Mouse (Mus musculus): ENCODE measurements around the gene Tbx5. TPM values are rescaled to one million over a fixed set of nuclear protein-coding genes. Genes with fewer than 3 reads are reported as not detected.
"Not testable (repeated sequence)": the region's sequence is repeated elsewhere in the genome, so short reads cannot be mapped to it uniquely, and the experiment has no call there.

Gene Tbx5
- polyA plus RNA-seq, 1 experiment = not detected

GRCm38 (mm10) chr5:119891960-119892359 is 59.5 kb downstream of the Tbx5 start:
- no peak for TF ChIP-seq USF1 (IDR thresholded peaks at IDR 0.05; ENCODE audit: low read depth)
- no peak for TF ChIP-seq CEBPB (IDR thresholded peaks at IDR 0.05; ENCODE audit: low read depth)
- TF ChIP-seq MAX (IDR thresholded peaks at IDR 0.05) = no peak
- TF ChIP-seq CTCF (IDR thresholded peaks at IDR 0.05; ENCODE audit: control insufficient read depth, insufficient read depth, insufficient read length) = no peak
- TF ChIP-seq FOSL1 (IDR thresholded peaks at IDR 0.05; ENCODE audit: insufficient read depth, low read length, poor library complexity, severe bottlenecking) = no peak
- TF ChIP-seq MYOG (IDR thresholded peaks at IDR 0.05; ENCODE audit: control insufficient read depth, extremely low read depth, insufficient read length) = no peak
- no peak for TF ChIP-seq MYOD1 (IDR thresholded peaks at IDR 0.05; ENCODE audit: control insufficient read depth, insufficient read length, low read depth)
- no peak overlapping the region for H3ac ChIP-seq (ENCODE audit: control insufficient read depth, insufficient read length, low read depth)
- no peak overlapping the region for H3K4me3 ChIP-seq (ENCODE audit: insufficient read depth, poor library complexity, severe bottlenecking)
- H3K27me3 ChIP-seq (ENCODE audit: control insufficient read depth, insufficient read depth, insufficient read length) = no peaks in the 10 kb centered on the region
- H3K79me2 ChIP-seq (ENCODE audit: control insufficient read depth, insufficient read depth) = no peaks in the 10 kb centered on the region
- H3K79me3 ChIP-seq (ENCODE audit: low read depth) = no peaks in the 10 kb centered on the region
- no peaks in the 10 kb centered on the region for H3K36me3 ChIP-seq (ENCODE audit: control insufficient read depth, insufficient read depth)

DNA sequence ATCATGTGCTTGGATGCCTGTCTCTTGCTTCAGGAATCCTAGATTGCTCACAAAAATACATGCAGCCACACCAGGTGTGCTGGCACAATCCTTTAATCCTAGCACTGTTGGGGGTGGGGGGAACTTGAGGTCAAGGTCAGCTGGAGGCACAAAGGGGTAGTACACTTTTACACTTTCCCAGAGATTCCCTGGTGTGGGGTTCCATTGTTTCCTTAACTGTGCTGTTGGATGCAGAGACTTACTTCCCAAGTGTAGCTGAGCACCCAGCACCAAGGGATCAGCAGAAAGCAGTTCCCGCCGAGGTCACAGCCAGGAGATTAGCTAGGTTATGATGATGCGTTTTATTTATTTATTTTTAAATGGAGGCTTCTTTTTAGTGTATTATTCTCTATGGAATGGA is 60.6 kb downstream of the Tbx5 start:
- H3ac ChIP-seq (ENCODE audit: control insufficient read depth, insufficient read length, low read depth) = no peak overlapping the region
- TF ChIP-seq MYOD1 (IDR thresholded peaks at IDR 0.05; ENCODE audit: control insufficient read depth, insufficient read length, low read depth) (no peak), MYOG (IDR thresholded peaks at IDR 0.05; ENCODE audit: control insufficient read depth, extremely low read depth, insufficient read length) (no peak), CEBPB (IDR thresholded peaks at IDR 0.05; ENCODE audit: low read depth) (no peak), USF1 (IDR thresholded peaks at IDR 0.05; ENCODE audit: low read depth) (no peak), FOSL1 (IDR thresholded peaks at IDR 0.05; ENCODE audit: insufficient read depth, low read length, poor library complexity, severe bottlenecking) (no peak), MAX (IDR thresholded peaks at IDR 0.05) (no peak), CTCF (IDR thresholded peaks at IDR 0.05; ENCODE audit: control insufficient read depth, insufficient read depth, insufficient read length) (no peak)
- no peaks in the 10 kb centered on the region for H3K36me3 ChIP-seq (ENCODE audit: control insufficient read depth, insufficient read depth)
- no peaks in the 10 kb centered on the region for H3K79me3 ChIP-seq (ENCODE audit: low read depth)
- H3K4me3 ChIP-seq (ENCODE audit: insufficient read depth, poor library complexity, severe bottlenecking) = no peak overlapping the region
- no peaks in the 10 kb centered on the region for H3K79me2 ChIP-seq (ENCODE audit: control insufficient read depth, insufficient read depth)
- H3K27me3 ChIP-seq (ENCODE audit: control insufficient read depth, insufficient read depth, insufficient read length) = no peaks in the 10 kb centered on the region

- Histone ChIP-seq H3K4me3 (ENCODE audit: insufficient read depth, poor library complexity, severe bottlenecking) (no peak overlapping the region), H3K36me3 (ENCODE audit: control insufficient read depth, insufficient read depth) (no peaks in the 10 kb centered on the region), H3K79me3 (ENCODE audit: low read depth) (no peaks in the 10 kb centered on the region), H3K79me2 (ENCODE audit: control insufficient read depth, insufficient read depth) (no peaks in the 10 kb centered on the region), H3K27me3 (ENCODE audit: control insufficient read depth, insufficient read depth, insufficient read length) (no peaks in the 10 kb centered on the region), H3ac (ENCODE audit: control insufficient read depth, insufficient read length, low read depth) (no peak overlapping the region)
- TF ChIP-seq CEBPB (IDR thresholded peaks at IDR 0.05; ENCODE audit: low read depth) (no peak), MYOD1 (IDR thresholded peaks at IDR 0.05; ENCODE audit: control insufficient read depth, insufficient read length, low read depth) (no peak), USF1 (IDR thresholded peaks at IDR 0.05; ENCODE audit: low read depth) (no peak), CTCF (IDR thresholded peaks at IDR 0.05; ENCODE audit: control insufficient read depth, insufficient read depth, insufficient read length) (no peak), FOSL1 (IDR thresholded peaks at IDR 0.05; ENCODE audit: insufficient read depth, low read length, poor library complexity, severe bottlenecking) (no peak), MYOG (IDR thresholded peaks at IDR 0.05; ENCODE audit: control insufficient read depth, extremely low read depth, insufficient read length) (no peak), MAX (IDR thresholded peaks at IDR 0.05) (no peak)
Observed at GRCm38 (mm10) chr5:119896605-119897004, 64.1 kb downstream of the Tbx5 start.

DNA sequence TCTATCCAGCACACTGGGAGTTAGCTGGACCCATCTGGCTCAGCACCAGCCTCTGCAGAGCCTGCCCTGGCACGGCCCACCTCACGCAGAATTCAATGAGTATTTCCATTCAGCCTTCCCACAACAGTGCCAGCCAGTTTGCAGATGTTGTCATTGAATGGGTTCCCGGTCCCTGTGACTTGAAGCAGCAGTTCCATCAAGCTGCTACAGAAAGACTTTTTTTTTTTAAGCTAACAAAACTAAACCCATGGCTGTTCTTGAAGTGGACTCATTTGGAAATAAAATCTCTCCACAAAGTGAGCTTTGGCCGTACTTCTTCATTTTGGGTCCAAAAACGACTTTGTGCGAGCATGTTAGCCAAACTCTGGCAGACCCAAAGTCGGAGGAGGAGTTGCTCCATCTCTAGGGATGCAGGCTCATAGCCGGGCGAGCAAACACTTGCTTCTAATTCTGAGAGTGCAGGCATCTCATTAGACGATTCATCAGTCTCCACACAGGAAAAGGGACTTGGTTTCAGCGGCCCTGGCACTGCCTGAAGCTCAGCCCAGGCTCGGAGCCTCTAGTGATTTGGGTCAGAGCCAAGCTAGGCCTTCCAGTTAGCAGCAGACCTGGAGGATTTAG is 84.2 kb downstream of the Tbx5 start:
- H3K79me2 ChIP-seq (ENCODE audit: control insufficient read depth, insufficient read depth) = no peaks in the 10 kb centered on the region
- TF ChIP-seq MYOD1 (IDR thresholded peaks at IDR 0.05; ENCODE audit: control insufficient read depth, insufficient read length, low read depth) (no peak), MAX (IDR thresholded peaks at IDR 0.05) (no peak), CEBPB (IDR thresholded peaks at IDR 0.05; ENCODE audit: low read depth) (no peak), FOSL1 (IDR thresholded peaks at IDR 0.05; ENCODE audit: insufficient read depth, low read length, poor library complexity, severe bottlenecking) (no peak), MYOG (IDR thresholded peaks at IDR 0.05; ENCODE audit: control insufficient read depth, extremely low read depth, insufficient read length) (no peak), USF1 (IDR thresholded peaks at IDR 0.05; ENCODE audit: low read depth) (no peak), CTCF (IDR thresholded peaks at IDR 0.05; ENCODE audit: control insufficient read depth, insufficient read depth, insufficient read length) (no peak)
- no peaks in the 10 kb centered on the region for H3K36me3 ChIP-seq (ENCODE audit: control insufficient read depth, insufficient read depth)
- H3K27me3 ChIP-seq (ENCODE audit: control insufficient read depth, insufficient read depth, insufficient read length) = peaks cover 3% of the 10 kb centered on the region
- no peaks in the 10 kb centered on the region for H3K79me3 ChIP-seq (ENCODE audit: low read depth)
- H3ac ChIP-seq (ENCODE audit: control insufficient read depth, insufficient read length, low read depth) = no peak overlapping the region
- H3K4me3 ChIP-seq (ENCODE audit: insufficient read depth, poor library complexity, severe bottlenecking) = no peak overlapping the region

DNA sequence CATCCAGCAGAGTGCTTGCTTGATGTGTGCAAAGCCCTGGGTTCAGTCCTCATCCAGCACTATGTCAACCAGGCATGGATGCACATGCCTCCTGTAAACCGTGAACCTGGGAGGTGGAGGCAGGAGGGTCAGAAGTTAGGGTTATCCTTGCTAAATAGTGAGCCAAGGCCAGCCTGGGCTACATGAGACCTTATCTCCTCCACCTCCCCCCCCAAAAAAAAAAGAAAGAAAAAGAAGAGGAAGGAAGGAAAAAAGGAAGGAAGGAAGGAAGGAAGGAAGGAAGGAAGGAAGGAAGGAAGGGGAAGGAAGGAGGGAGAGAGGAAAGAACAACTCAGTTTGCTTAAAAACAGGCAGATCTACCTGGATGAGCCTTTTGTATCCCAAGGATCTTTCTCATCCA is 85.9 kb downstream of the Tbx5 start:
- not testable (repeated sequence) for H3K36me3 ChIP-seq (ENCODE audit: control insufficient read depth, insufficient read depth); H3ac ChIP-seq (ENCODE audit: control insufficient read depth, insufficient read length, low read depth)

DNA sequence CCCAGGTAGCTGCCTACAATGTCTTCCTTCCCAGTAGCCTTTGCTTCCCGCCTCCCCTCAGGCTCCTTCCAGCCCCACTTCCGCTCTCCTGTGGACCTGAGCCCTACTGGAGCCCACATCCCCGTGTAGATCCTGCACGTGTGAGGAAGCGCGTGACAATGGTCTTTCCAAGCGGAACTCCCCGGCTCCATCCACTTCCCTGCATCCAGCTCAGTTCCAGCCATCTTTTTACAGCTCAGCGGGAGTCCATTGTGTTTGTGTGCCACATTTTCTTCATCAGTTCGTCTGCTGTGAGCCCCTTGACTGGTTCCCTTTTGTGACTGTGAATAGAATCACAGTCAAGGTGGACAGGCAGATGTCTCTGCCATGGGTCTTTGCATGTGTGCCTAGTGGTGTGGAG is 88.5 kb downstream of the Tbx5 start:
- Histone ChIP-seq H3K79me3 (ENCODE audit: low read depth) (no peaks in the 10 kb centered on the region), H3K79me2 (ENCODE audit: control insufficient read depth, insufficient read depth) (no peaks in the 10 kb centered on the region), H3ac (ENCODE audit: control insufficient read depth, insufficient read length, low read depth) (no peak overlapping the region), H3K36me3 (ENCODE audit: control insufficient read depth, insufficient read depth) (no peaks in the 10 kb centered on the region), H3K4me3 (ENCODE audit: insufficient read depth, poor library complexity, severe bottlenecking) (no peak overlapping the region), H3K27me3 (ENCODE audit: control insufficient read depth, insufficient read depth, insufficient read length) (peaks cover 8% of the 10 kb centered on the region)
- TF ChIP-seq FOSL1 (IDR thresholded peaks at IDR 0.05; ENCODE audit: insufficient read depth, low read length, poor library complexity, severe bottlenecking) (no peak), MYOG (IDR thresholded peaks at IDR 0.05; ENCODE audit: control insufficient read depth, extremely low read depth, insufficient read length) (no peak), MAX (IDR thresholded peaks at IDR 0.05) (no peak), MYOD1 (IDR thresholded peaks at IDR 0.05; ENCODE audit: control insufficient read depth, insufficient read length, low read depth) (no peak), CTCF (IDR thresholded peaks at IDR 0.05; ENCODE audit: control insufficient read depth, insufficient read depth, insufficient read length) (no peak), CEBPB (IDR thresholded peaks at IDR 0.05; ENCODE audit: low read depth) (no peak), USF1 (IDR thresholded peaks at IDR 0.05; ENCODE audit: low read depth) (no peak)

More for the DNA sequence above, 85.9 kb downstream of the Tbx5 start:
- not testable (repeated sequence) for H3K79me2 ChIP-seq (ENCODE audit: control insufficient read depth, insufficient read depth); H3K4me3 ChIP-seq (ENCODE audit: insufficient read depth, poor library complexity, severe bottlenecking); H3K27me3 ChIP-seq (ENCODE audit: control insufficient read depth, insufficient read depth, insufficient read length); H3K79me3 ChIP-seq (ENCODE audit: low read depth)

Data from C2C12 (cell line).